Mouse (Mus musculus) lung, embryonic 14.5 days (tissue): ENCODE measurements around the gene Hoxb5. TPM values are rescaled to one million over a fixed set of nuclear protein-coding genes. Genes with fewer than 3 reads are reported as not detected.

ENCODE experiments used
- ATAC-seq: fragments of 200-750 bp; cut with Nextera tagmentation; 2 replicates; pipeline ENCODE4 v1.8.0; 2017; ENCODE audit warnings: mild to moderate bottlenecking, moderate TSS enrichment, moderate library complexity; ENCODE audit not compliant: insufficient read depth
- DNase-seq: peaks from one replicate; pipeline ENCODE4 v3.0.0-alpha.2; 2015
- H3K27ac ChIP-seq: fragments of 300-500 bp; sonication (generic); 2 replicates; pipeline ENCODE4 v1.5.1; 2014; ENCODE audit warnings: low read depth, mild to moderate bottlenecking, moderate library complexity
- H3K27me3 ChIP-seq: fragments of 300-500 bp; sonication (generic); 2 replicates; pipeline ENCODE4 v1.6.1; 2014; ENCODE audit warnings: low read length, control low read depth; ENCODE audit not compliant: insufficient read depth
- H3K36me3 ChIP-seq: fragments of 300-500 bp; sonication (generic); 2 replicates; pipeline ENCODE4 v1.6.1; 2014; ENCODE audit warnings: control low read depth; ENCODE audit not compliant: insufficient read depth
- H3K4me1 ChIP-seq: fragments of 300-500 bp; sonication (generic); 2 replicates; pipeline ENCODE4 v1.6.1; 2014; ENCODE audit warnings: antibody characterized with exemption, control low read depth; ENCODE audit not compliant: insufficient read depth
- H3K4me2 ChIP-seq: fragments of 300-500 bp; sonication (generic); 2 replicates; pipeline ENCODE4 v1.6.1; 2014; ENCODE audit warnings: mild to moderate bottlenecking
- H3K4me3 ChIP-seq: fragments of 300-500 bp; sonication (generic); 2 replicates; pipeline ENCODE4 v1.5.1; 2014; ENCODE audit warnings: low read depth, low read length
- H3K9ac ChIP-seq: fragments of 300-500 bp; sonication (generic); 2 replicates; pipeline ENCODE4 v1.6.1; 2014
- H3K9me3 ChIP-seq: fragments of 300-500 bp; sonication (generic); 2 replicates; pipeline ENCODE4 v1.6.1; 2016; ENCODE audit warnings: low read depth, low read length, control low read depth
- CTCF ChIP-seq: IDR thresholded peaks from 2 replicates; pipeline ENCODE4 v1.5.1; 2016; ENCODE audit warnings: antibody characterized with exemption, low read depth
- WGBS: fragments of 180-500 bp; shearing (Covaris S2); extraction: QIAGEN DNeasy Blood & Tissue Kit; methylation state at CpG from one replicate; pipeline ENCODE4 v1.1.7; 2014; 5-methylcytosine and 5-hydroxymethylcytosine counted together
- polyA plus RNA-seq: library from polyadenylated mRNA; unstranded; fragments of >200 nt; fragmentation: Nextera tagmentation; extraction: Ambion mirVana; gene quantifications from 2 replicates; pipeline ENCODE4 v1.2.1, GENCODE M21; 2014

The Hoxb5 gene
- polyA plus RNA-seq, 1 experiment from 2014 or later: 76.1 TPM

GRCm38 (mm10) chr11:96295092-96295835 lies 7.9 kb upstream of the Hoxb5 start:
- Histone ChIP-seq H3K27me3 (peaks cover 97% of the 10 kb centered on the region), H3K27ac (no peak overlapping the region), H3K4me2 (peak overlapping the region; percentile 61), H3K4me3 (peak overlapping the region; percentile 23), H3K9me3 (no peaks in the 10 kb centered on the region), H3K36me3 (no peaks in the 10 kb centered on the region), H3K9ac (peak overlapping the region; percentile 42), H3K4me1 (0 out of 2 replicates have a peak, but pooled peaks cover 4% of the 10 kb centered on the region)
- DNase-seq (peak; percentile 62), ATAC-seq (no peak)
- TF ChIP-seq CTCF: no peak
- WGBS: 2% methylated on average over 30 of the region's 30 CpGs

GRCm38 (mm10) chr11:96296997-96297396 lies 6.1 kb upstream of the Hoxb5 start:
- H3K4me1 ChIP-seq: 0 out of 2 replicates have a peak, but pooled peaks cover 4% of the 10 kb centered on the region
- no peaks in the 10 kb centered on the region for H3K36me3 ChIP-seq
- 32% methylated on average over 2 of the region's 2 CpGs for WGBS
- ATAC-seq (no peak), DNase-seq (no peak)
- peak; percentile 32; the same call in 1 of the 2 replicates for TF ChIP-seq CTCF
- H3K4me2 ChIP-seq: peak overlapping the region; percentile 2; the same call in 1 of the 2 replicates
- peaks cover 97% of the 10 kb centered on the region for H3K27me3 ChIP-seq
- H3K4me3 ChIP-seq: no peak overlapping the region
- no peak overlapping the region for H3K27ac ChIP-seq
- no peak overlapping the region for H3K9ac ChIP-seq
- no peaks in the 10 kb centered on the region for H3K9me3 ChIP-seq

GRCm38 (mm10) chr11:96297428-96297827 lies 5.7 kb upstream of the Hoxb5 start:
- ATAC-seq (no peak), DNase-seq (no peak)
- no peaks in the 10 kb centered on the region for H3K36me3 ChIP-seq
- H3K27me3 ChIP-seq: peaks cover 97% of the 10 kb centered on the region
- no peak overlapping the region for H3K4me3 ChIP-seq
- TF ChIP-seq CTCF: no peak
- H3K9ac ChIP-seq: no peak overlapping the region
- 31% methylated on average over 3 of the region's 3 CpGs for WGBS
- H3K9me3 ChIP-seq: no peaks in the 10 kb centered on the region
- H3K4me1 ChIP-seq: 0 out of 2 replicates have a peak, but pooled peaks cover 4% of the 10 kb centered on the region
- no peak overlapping the region for H3K27ac ChIP-seq
- H3K4me2 ChIP-seq: peak overlapping the region; percentile 2; the same call in 1 of the 2 replicates

- peaks cover 91% of the 10 kb centered on the region for H3K27me3 ChIP-seq
- no peaks in the 10 kb centered on the region for H3K36me3 ChIP-seq
- no peak for TF ChIP-seq CTCF
- no peak overlapping the region; the same call in 1 of the 2 replicates for H3K9ac ChIP-seq
- no peaks in the 10 kb centered on the region for H3K9me3 ChIP-seq
- no peak overlapping the region for H3K4me3 ChIP-seq
- DNase-seq: no peak
- no peak for ATAC-seq
- peak overlapping the region; percentile 84 for H3K4me2 ChIP-seq
- 0 out of 2 replicates have a peak, but pooled peaks cover 4% of the 10 kb centered on the region for H3K4me1 ChIP-seq
- no peak overlapping the region for H3K27ac ChIP-seq
- 27% methylated on average over 11 of the region's 11 CpGs for WGBS
Measured at GRCm38 (mm10) chr11:96297968-96298635, 5.0 kb upstream of the Hoxb5 start.

- under 1% methylated on average over 65 of the region's 66 CpGs for WGBS
- Histone ChIP-seq H3K9ac (peak overlapping the region; percentile 84), H3K27me3 (peaks cover 90% of the 10 kb centered on the region), H3K9me3 (no peaks in the 10 kb centered on the region), H3K27ac (peak overlapping the region; percentile 89), H3K4me3 (peak overlapping the region; percentile 72), H3K36me3 (no peaks in the 10 kb centered on the region), H3K4me2 (peak overlapping the region; percentile 84), H3K4me1 (0 out of 2 replicates have a peak, but pooled peaks cover 4% of the 10 kb centered on the region)
- no peak for TF ChIP-seq CTCF
- DNase-seq (peak; percentile 90), ATAC-seq (peak; percentile 39)
Measured at GRCm38 (mm10) chr11:96298895-96299667, 4.1 kb upstream of the Hoxb5 start.

GRCm38 (mm10) chr11:96299781-96300180 lies 3.4 kb upstream of the Hoxb5 start:
- WGBS: 3% methylated on average over 9 of the region's 9 CpGs
- H3K4me3 ChIP-seq: peak overlapping the region; percentile 72
- H3K27ac ChIP-seq: peak overlapping the region; percentile 89

More at GRCm38 (mm10) chr11:96299781-96300180, 3.4 kb upstream of the Hoxb5 start:
- ATAC-seq (no peak), DNase-seq (peak; percentile 53)
- Histone ChIP-seq H3K4me1 (0 out of 2 replicates have a peak, but pooled peaks cover under 1% of the 10 kb centered on the region), H3K9me3 (no peaks in the 10 kb centered on the region), H3K4me2 (peak overlapping the region; percentile 84), H3K27me3 (peaks cover 87% of the 10 kb centered on the region), H3K9ac (peak overlapping the region; percentile 84), H3K36me3 (peaks cover 2% of the 10 kb centered on the region; the same call in 1 of the 2 replicates)
- no peak for TF ChIP-seq CTCF
